Comparison of ENCODE assay signal across 25 mouse cellular contexts in genomic region chr5:97077676-97078075, GRCm38 (mm10). TPM values are rescaled to one million over a fixed set of nuclear protein-coding genes. Genes with fewer than 3 reads are reported as not detected.
DNase-seq lines count a peak whose midpoint lies in the region; ATAC-seq lines count a peak whose summit lies in the region.
"Had no signal": no experiment of that assay in that cellular context is flagged by ENCODE, and none has a peak within 500 bp of the region (broad histone marks: within the 10 kb centered on the region; RNA-seq: fewer than 3 reads in every experiment).

No protein-coding gene starts in this region.

- no peak overlapping the region for H3K4me2 ChIP-seq in kidney, embryonic 14.5 days (replicated peaks; ENCODE audit: low read depth, low read length)
- no peak overlapping the region for H3K4me2 ChIP-seq in neural tube, embryonic 13.5 days
- H3K4me2 ChIP-seq in neural tube, embryonic 15.5 days = no peak overlapping the region
- H3K4me2 ChIP-seq: embryonic facial prominence, embryonic 12.5 days; limb, embryonic 12.5 days; liver, embryonic 13.5 days had no signal

- H3K9me3 ChIP-seq in kidney, embryonic 14.5 days (ENCODE audit: control insufficient read depth, low read length) = no peaks in the 10 kb centered on the region
- H3K9me3 ChIP-seq in neural tube, embryonic 13.5 days = no peaks in the 10 kb centered on the region
- no peaks in the 10 kb centered on the region for H3K9me3 ChIP-seq in neural tube, embryonic 15.5 days (replicated peaks)
- H3K9me3 ChIP-seq: embryonic facial prominence, embryonic 12.5 days; G1E; limb, embryonic 12.5 days; liver, embryonic 13.5 days had no signal

- peak; percentile 35 for DNase-seq in heart, adult 11 months
- DNase-seq in heart, adult 8-10 months (ENCODE audit: low spot score) = no peak
- peak; percentile 2 for DNase-seq in kidney, postnatal 10 days
- DNase-seq in retina, postnatal 1 day = peak; percentile 85
- no peak for DNase-seq in lung, postnatal 25 days (ENCODE audit: low spot score)
- DNase-seq: B cell, adult 2 months; cerebellum, adult 11-12 months; cerebellum, postnatal 25 days; gastrocnemius, postnatal 25 days; heart, adult 2 months; kidney, postnatal 25 days; liver, embryonic 13.5 days; lung, adult 2 months; lung, postnatal 14 days; right cerebral cortex, postnatal 4 days; thymus, postnatal 14 days had no signal

- no peak overlapping the region for H3K9ac ChIP-seq in kidney, embryonic 14.5 days (ENCODE audit: low read depth, low read length)
- no peak overlapping the region for H3K9ac ChIP-seq in neural tube, embryonic 13.5 days
- H3K9ac ChIP-seq in neural tube, embryonic 15.5 days (replicated peaks) = no peak overlapping the region
- H3K9ac ChIP-seq: embryonic facial prominence, embryonic 12.5 days; limb, embryonic 12.5 days; liver, embryonic 13.5 days had no signal

- WGBS in kidney, embryonic 14.5 days = 80% methylated on average over 7 of the region's 7 CpGs
- 55% methylated on average over 7 of the region's 7 CpGs for WGBS in neural tube, embryonic 13.5 days
- WGBS in neural tube, embryonic 15.5 days = 46% methylated on average over 7 of the region's 7 CpGs

- no peaks in the 10 kb centered on the region for H3K4me1 ChIP-seq in kidney, embryonic 14.5 days (ENCODE audit: control insufficient read depth, insufficient read depth, low read length)
- no peaks in the 10 kb centered on the region for H3K4me1 ChIP-seq in neural tube, embryonic 13.5 days (replicated peaks)
- no peaks in the 10 kb centered on the region for H3K4me1 ChIP-seq in neural tube, embryonic 15.5 days
- H3K4me1 ChIP-seq: embryonic facial prominence, embryonic 12.5 days; liver, embryonic 13.5 days had no signal

- no peak for ATAC-seq in kidney, embryonic 14.5 days (ENCODE audit: low FRiP score, low TSS enrichment)
- peak; percentile 32; the same call in 1 of the 2 replicates for ATAC-seq in neural tube, embryonic 13.5 days (ENCODE audit: low read depth)
- ATAC-seq in neural tube, embryonic 15.5 days (ENCODE audit: low FRiP score) = no peak
- ATAC-seq: intestine, postnatal 0 days; Patski had no signal

- H3K4me3 ChIP-seq in kidney, embryonic 14.5 days (ENCODE audit: low read length) = no peak overlapping the region
- H3K4me3 ChIP-seq in neural tube, embryonic 13.5 days = no peak overlapping the region
- H3K4me3 ChIP-seq in neural tube, embryonic 15.5 days (replicated peaks) = no peak overlapping the region
- H3K4me3 ChIP-seq: embryonic facial prominence, embryonic 12.5 days; heart, adult 2 months; limb, embryonic 12.5 days; liver, embryonic 13.5 days had no signal

- H3K36me3 ChIP-seq in kidney, embryonic 14.5 days (ENCODE audit: control insufficient read depth, insufficient read depth, low read length) = no peaks in the 10 kb centered on the region
- peaks cover 7% of the 10 kb centered on the region for H3K36me3 ChIP-seq in neural tube, embryonic 13.5 days
- H3K36me3 ChIP-seq in neural tube, embryonic 15.5 days = no peaks in the 10 kb centered on the region
- H3K36me3 ChIP-seq: embryonic facial prominence, embryonic 12.5 days had no signal

- H3K27me3 ChIP-seq in kidney, embryonic 14.5 days (ENCODE audit: control insufficient read depth, insufficient read depth, low read length) = no peaks in the 10 kb centered on the region
- H3K27me3 ChIP-seq in neural tube, embryonic 13.5 days = no peaks in the 10 kb centered on the region
- H3K27me3 ChIP-seq in neural tube, embryonic 15.5 days (replicated peaks) = no peaks in the 10 kb centered on the region
- H3K27me3 ChIP-seq: CH12.LX; embryonic facial prominence, embryonic 12.5 days; limb, embryonic 12.5 days; liver, embryonic 13.5 days; Patski had no signal

- H3K27ac ChIP-seq in kidney, embryonic 14.5 days (ENCODE audit: low read depth, low read length) = no peak overlapping the region
- no peak overlapping the region for H3K27ac ChIP-seq in neural tube, embryonic 13.5 days (replicated peaks)
- H3K27ac ChIP-seq in neural tube, embryonic 15.5 days (replicated peaks) = no peak overlapping the region
- H3K27ac ChIP-seq: embryonic facial prominence, embryonic 12.5 days; heart, adult 2 months; limb, embryonic 12.5 days; liver, embryonic 13.5 days had no signal

RNA-seq across cellular contexts. Expression of gene Paqr3, which starts 33.7 kb away (rescaled TPM):
- total RNA-seq in heart, adult 8-10 months (2022) = 1 to 10 TPM; 2.3 to 4.9 (median 2.8) TPM
- polyA plus RNA-seq in kidney, embryonic 14.5 days (2014; fragmentation: Nextera tagmentation; extraction: Ambion mirVana) = 3.1 and 5.3 TPM in 2 replicates
- polyA plus RNA-seq in neural tube, embryonic 13.5 days (2015; fragmentation: Nextera tagmentation; extraction: Ambion mirVana) = 18.6 and 24.5 TPM in 2 replicates
- polyA plus RNA-seq in neural tube, embryonic 15.5 days (2015; fragmentation: Nextera tagmentation; extraction: Ambion mirVana) = 15.7 and 17.6 TPM in 2 replicates

Comparison
In these comparisons a context has a peak if more than half of its experiments do, and no peak if none do; other contexts are left out.
1. DNase-seq: peak in heart, adult 11 months (single experiment), kidney, postnatal 10 days (single experiment) and retina, postnatal 1 day (single experiment); none in heart, adult 8-10 months (single experiment) and lung, postnatal 25 days (single experiment).